Mouse (Mus musculus) mouse trophoblast stem cell (cell line): ENCODE measurements around the gene Rab3ip.

Experiments used
- in situ Hi-C, 2 experiments: fragments of 300-500 bp; cut with MseI, MboI; formaldehyde crosslinking; loops; 2 replicates in 1 of 2; 3 replicates in 1 of 2; pipeline ENCODE4 v1.15.1; 2025

Rab3ip gene

DNA sequence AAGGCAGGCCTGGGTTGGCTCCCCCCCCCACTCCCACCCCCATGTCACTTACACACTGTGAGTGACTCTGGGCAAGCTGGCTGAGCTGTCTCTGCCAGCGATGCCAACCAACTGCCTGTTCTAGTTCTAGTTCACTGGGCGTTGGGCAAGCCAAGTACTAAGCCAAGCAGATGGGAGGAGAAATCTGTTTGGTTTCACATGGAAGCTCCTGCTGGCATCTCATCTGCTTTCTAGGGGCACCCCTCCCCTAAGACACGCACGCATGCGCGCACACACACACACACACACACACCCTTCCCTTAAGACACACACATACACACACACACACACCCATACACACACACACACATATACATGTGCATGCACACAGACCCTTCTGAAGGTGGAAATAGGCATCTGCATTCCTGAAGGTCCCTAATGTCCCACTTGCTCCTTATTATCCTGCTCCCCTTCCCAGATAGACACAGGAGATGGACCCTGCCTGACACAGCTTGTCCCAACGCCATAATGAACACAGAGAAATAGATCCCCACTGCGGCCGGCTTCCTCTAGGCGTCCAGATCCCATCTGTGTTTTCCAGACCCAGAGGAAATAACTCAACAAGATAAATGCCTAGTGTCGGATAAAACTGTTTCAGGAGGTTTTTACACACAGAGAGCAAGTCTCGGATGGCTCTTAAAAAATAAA, 79.1 kb downstream of the Rab3ip start:
- in situ Hi-C loops = no loop called here

DNA sequence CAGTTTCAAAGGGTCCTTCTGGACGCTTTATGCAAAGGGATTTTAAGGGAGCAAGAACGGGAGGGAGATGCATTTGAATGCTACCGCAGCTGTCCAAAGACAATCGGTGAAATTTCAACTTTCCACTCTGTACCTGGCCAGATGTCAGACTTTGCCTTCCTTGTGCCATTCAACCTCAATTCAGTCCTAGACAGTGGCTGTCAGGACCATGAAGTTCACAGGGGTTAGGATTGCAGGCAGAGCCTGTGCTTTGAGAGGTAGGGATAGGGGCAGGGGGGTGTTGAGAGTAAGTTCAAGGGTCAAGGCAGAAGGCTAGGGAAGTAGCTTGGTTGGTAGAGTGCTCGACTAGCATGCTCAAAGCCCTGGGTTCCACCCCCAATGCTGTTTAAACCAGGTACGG, 79.8 kb downstream of the Rab3ip start:
- in situ Hi-C loops = no loop called here
